Mouse (Mus musculus): ENCODE measurements at regions not wholly inside any gene's neighbourhood (a gene's known extent, or its start where the extent isn't known, plus 50 kb on each side); places are given as distances from the start of the nearest gene placed in this dataset.
"Not testable (repeated sequence)": the region's sequence is repeated elsewhere in the genome, so short reads cannot be mapped to it uniquely, and the experiment has no call there.

GRCm38 (mm10) chr12:32434506-32435002 lies 56.0 kb downstream of the Ccdc71l start:
- DNase-seq (ENCODE audit: low spot score in 2 of 2) = no peak

- no peak for DNase-seq (ENCODE audit: low spot score in 2 of 2)
Observed at GRCm38 (mm10) chr12:32435126-32435525, 56.6 kb downstream of the Ccdc71l start.

DNA sequence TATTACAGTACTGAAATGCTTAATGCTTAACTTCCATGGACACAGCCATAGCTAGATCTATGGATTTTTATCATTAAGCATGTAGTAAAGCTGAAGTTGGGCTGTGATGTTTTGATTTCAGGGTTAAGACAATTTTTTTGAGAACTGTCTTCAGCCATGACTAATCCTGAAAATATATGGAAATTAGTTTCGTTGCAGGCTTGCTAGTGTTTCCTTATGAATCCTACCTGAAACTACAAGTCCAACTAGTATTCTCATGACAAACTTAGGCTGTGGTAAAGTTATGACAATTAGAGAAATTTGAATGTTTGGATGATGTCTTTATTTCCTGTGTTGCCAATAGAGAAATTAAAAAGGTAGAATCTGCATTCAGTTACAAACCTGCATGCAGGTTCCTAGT lies 59.7 kb downstream of the Ccdc71l start:
- DNase-seq (ENCODE audit: low spot score in 2 of 2) = no peak

DNA sequence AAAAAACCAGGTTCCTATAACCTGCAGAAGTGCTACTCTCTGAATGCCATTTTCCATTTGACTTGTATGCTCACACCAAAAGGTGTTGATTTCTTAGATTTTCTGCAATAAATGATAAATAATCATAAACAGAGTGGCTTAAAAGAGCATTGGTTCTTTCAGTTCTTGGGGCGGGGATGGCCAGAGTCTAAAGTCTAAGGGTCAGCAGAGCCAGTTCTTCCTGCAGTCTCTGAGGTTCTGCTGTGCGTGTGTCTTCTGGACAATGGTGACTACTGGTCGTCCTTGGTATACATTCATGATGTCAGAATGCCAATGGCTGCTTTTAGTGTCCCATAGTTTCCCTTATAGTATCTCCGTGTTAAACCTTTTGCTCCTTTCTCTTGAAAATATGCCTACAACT lies 66.3 kb downstream of the Ccdc71l start:
- no peak for DNase-seq (ENCODE audit: low spot score in 2 of 2)

- DNase-seq (ENCODE audit: low spot score in 2 of 2) = no peak
Observed at GRCm38 (mm10) chr12:32445874-32446273, 67.4 kb downstream of the Ccdc71l start.

GRCm38 (mm10) chr12:32449373-32449772 lies 70.9 kb downstream of the Ccdc71l start:
- DNase-seq (ENCODE audit: low spot score in 2 of 2) = no peak

- DNase-seq (ENCODE audit: low spot score in 2 of 2) = no peak
Observed at GRCm38 (mm10) chr12:32451226-32451625, 72.7 kb downstream of the Ccdc71l start.

GRCm38 (mm10) chr12:32454794-32455193 lies 76.3 kb downstream of the Ccdc71l start:
- DNase-seq (ENCODE audit: low spot score in 2 of 2) = peak; percentile 24 to 49

GRCm38 (mm10) chr12:32455231-32455630 lies 76.7 kb downstream of the Ccdc71l start:
- DNase-seq (ENCODE audit: low spot score in 2 of 2) = not testable (repeated sequence)

GRCm38 (mm10) chr12:32455913-32456312 lies 77.4 kb downstream of the Ccdc71l start:
- no peak for DNase-seq (ENCODE audit: low spot score in 2 of 2)

DNA sequence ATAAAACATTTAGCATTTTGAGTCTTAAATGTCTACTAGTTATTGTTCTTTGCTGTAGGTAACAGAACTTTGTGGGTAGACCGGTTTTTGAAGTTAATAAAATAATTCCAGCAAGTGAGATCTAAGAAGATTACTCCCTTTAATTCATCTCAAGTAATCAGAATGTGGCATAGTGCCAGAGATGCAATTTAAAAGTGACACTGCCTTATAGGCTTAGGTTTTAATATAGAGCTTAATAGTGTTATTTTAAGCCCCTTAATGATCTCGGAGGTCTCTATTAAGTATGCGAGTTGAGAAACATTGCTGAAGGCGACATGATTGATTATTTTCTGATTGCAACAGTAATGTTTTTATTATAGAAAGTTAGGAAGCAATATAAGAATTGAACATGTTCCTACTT lies 78.3 kb downstream of the Ccdc71l start:
- no peak for DNase-seq (ENCODE audit: low spot score in 2 of 2)

DNA sequence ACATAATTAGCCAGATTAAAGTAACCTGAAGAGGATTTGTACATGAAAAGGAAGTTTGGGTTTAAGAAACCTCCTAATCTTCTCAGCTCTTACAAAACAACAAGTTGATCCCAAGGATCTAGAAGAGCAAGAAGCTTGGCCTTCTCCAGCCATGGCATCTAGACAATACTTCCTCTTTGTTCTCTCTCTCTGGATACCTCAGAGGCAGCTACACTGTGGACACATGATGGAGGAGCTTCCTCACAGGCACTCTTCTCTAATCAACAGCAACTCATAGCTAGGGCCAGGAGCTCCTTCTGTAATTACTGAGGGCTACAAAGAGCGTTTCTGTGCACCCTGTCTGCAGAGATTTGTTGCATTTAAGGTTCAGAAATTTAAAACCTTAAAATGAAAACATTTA lies 79.9 kb downstream of the Ccdc71l start:
- DNase-seq (ENCODE audit: low spot score in 2 of 2) = no peak

DNA sequence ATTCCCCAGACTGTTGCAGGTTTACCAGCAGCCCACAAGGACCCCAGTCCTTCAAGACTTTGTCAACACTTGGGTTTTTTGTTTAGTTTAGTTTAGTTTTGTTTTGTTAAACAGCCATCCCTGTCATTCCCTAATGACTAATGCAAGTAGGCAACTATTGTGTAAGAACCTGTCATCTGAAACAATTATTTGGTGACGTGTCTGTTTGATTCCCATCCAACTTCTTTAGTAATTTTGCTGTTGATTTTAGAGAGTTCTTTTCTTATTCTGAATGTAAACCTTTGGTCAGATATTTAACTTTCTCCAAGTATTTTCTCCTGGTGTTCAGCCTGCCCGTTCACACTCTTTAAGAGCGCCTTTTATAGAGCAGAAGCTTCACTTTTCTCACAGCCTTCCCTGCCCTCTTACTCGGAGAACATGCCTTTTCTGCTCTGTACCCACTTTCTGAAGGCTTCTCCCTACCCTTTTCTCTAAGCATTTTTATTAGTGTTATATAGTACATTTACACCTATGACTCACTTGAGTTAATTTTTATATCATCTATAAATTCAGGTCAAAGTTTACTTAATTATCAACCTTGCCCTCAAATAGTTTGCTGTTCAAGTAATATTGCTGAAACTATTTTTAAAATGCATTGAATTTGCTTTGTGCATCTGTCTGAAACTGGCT lies 82.0 kb downstream of the Ccdc71l start:
- no peak for DNase-seq (ENCODE audit: low spot score in 2 of 2)

DNA sequence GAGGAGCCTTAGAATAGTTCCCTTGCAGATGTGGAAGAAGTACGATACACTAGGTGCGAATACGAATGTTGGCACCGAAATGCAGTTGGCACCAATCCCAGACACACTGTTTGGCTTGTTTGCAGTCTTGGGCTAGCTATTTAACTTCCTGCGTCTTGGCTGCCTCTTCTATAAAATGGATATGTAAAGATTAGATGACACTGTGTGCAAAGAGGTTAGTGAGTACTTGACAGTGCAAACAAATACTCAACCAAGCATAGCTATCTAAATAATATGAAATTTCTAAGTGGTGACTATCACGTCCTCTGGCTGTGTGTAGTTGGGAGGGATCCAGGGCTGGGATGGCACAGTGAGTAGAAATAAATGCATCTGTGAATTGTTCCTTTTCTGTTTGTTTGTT lies 86.9 kb downstream of the Ccdc71l start:
- DNase-seq (ENCODE audit: low spot score in 2 of 2) = peak in 1 of 2 experiments; percentile 28

GRCm38 (mm10) chr12:32469863-32470262 lies 91.4 kb downstream of the Ccdc71l start:
- no peak for DNase-seq (ENCODE audit: low spot score in 2 of 2)

GRCm38 (mm10) chr12:32479451-32479850 lies 100.9 kb downstream of the Ccdc71l start:
- no peak for DNase-seq (ENCODE audit: low spot score in 2 of 2)

DNA sequence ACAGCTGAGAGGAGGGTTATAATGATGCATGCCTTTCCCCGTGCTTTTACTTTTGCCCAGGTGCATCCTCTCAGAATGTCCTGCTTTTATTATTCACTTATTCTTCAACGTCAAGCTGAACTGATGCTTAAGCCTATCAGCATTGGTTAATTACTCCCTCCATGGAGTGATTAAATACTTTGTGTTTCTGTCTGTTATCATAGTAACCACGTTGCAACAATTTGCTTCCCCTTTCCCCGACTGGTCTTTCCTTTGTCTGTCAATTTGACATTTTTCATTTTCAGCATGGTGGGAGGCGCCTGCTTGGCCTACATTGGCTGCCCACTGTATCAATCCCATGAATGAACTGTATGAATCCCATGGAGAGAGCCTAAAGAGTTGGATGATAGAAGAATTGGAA lies 101.8 kb downstream of the Ccdc71l start:
- DNase-seq (ENCODE audit: low spot score in 2 of 2) = no peak

DNA sequence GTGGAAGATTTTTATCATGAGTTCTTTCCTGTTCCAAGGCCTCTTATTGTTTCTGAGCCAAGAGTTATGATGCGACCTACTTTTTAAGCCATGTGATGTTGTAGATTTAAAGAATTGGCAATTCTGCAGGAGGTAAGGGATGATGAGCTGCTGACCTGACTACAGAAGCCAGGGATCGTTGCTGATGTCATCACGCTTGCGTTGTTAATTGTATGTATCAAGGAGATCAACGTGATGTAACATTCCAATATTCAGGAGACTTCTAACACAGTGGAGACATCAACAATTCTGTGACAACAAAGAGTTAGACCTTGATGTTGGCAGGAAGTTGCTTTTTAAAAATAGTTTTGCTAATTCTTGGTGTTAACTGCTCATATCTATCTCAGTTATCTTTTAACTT lies 102.5 kb downstream of the Ccdc71l start:
- DNase-seq (ENCODE audit: low spot score in 2 of 2) = no peak

GRCm38 (mm10) chr12:32482343-32482742 lies 103.8 kb downstream of the Ccdc71l start:
- no peak for DNase-seq (ENCODE audit: low spot score in 2 of 2)

DNA sequence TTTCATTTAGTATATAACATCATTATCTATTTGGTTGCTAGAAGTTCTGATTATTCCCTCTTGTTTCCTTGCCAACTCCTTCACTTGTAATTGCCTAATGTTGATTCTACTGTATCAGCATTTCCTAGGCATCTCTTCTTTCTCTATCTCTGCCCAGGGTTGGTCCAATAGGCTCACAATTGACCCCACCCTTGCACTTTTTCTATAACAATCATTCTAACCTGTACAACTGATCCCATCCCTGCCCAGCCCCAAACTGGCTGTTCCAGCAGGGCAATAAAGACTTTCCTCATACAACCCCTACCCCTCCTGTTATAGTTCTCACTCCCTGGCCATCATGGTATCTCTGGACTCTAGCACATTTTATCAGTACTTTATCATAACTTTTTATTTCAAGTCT lies 104.3 kb downstream of the Ccdc71l start:
- no peak for DNase-seq (ENCODE audit: low spot score in 2 of 2)

- peak in 1 of 2 experiments; percentile 3 for DNase-seq (ENCODE audit: low spot score in 2 of 2)
Observed at GRCm38 (mm10) chr12:32486246-32486645, 107.7 kb downstream of the Ccdc71l start.

GRCm38 (mm10) chr12:32486729-32487128 lies 108.2 kb downstream of the Ccdc71l start:
- no peak for DNase-seq (ENCODE audit: low spot score in 2 of 2)

DNA sequence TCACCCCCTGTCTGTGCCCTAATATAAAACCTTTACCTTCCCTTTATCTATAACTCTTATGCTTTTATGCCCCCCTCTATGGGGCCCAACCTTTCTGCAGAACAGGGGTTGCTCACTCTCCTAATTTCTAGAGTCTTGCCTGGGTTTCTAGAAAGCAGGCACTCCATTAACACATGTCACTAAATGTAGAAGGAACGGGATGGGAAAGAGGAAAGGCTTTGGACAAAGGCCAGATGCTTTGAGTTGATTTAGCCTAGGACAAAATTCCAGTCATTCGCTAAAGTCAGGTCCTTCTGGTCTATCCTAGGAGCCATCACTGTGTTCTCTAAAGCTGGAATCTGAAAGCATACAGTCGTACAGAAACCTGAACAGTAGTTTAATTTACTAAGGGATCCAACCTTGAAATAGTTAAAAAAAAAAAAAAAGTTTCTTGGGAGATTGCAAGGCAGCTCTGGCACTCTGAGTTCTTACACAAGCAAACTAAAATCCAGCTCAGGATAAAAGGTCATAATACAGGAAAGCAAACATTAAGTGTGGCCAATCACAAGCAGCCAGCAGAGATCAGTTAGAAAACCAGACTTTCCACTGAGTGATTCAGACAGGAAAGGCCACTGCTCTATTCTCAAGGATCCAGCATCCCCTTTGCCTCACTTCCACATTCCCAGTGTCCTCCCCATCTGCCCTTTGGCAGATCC lies 109.5 kb downstream of the Ccdc71l start:
- DNase-seq (ENCODE audit: low spot score in 2 of 2) = peak; percentile 19 to 47

DNA sequence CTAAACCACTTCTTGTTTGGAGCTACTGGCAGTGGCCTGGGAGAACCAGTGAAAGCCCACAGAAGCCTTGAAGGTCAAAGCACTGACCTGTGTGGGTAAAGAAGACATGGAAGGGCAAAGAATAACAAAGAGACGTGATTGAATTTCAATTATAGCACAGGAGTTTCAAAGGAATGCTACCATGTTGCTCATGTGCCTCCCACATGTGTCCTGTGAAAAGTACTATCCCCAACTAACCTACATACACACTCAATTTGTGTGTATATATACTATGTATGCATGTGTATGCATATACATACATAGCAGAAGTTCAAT lies 110.0 kb downstream of the Ccdc71l start:
- DNase-seq (ENCODE audit: low spot score in 2 of 2) = no peak

All from heart, adult 9 months (tissue).